10 mouse cellular contexts compared by ENCODE assay signal in genomic region chr5:135994335-135994724, GRCm38 (mm10). TPM values are rescaled to one million over a fixed set of nuclear protein-coding genes. Genes with fewer than 3 reads are reported as not detected.
DNase-seq lines count a peak whose midpoint lies in the region; ATAC-seq and TF ChIP-seq lines count a peak whose summit lies in the region.
"Had no signal": no experiment of that assay in that cellular context is flagged by ENCODE, and none has a peak within 500 bp of the region (broad histone marks: within the 10 kb centered on the region; RNA-seq: fewer than 3 reads in every experiment).

No protein-coding gene starts in this region.

- DNase-seq in heart, adult 11 months = no peak
- DNase-seq in liver, embryonic 14.5 days (ENCODE audit: low read depth in 3 of 3, low spot score in 3 of 3) = no peak
- no peak for DNase-seq in adrenal gland, postnatal 36 days
- no peak for DNase-seq in right cerebral cortex, postnatal 36 days (ENCODE audit: low spot score in 2 of 2)
- DNase-seq in cerebellum, adult 9-10 months = no peak

- ATAC-seq in heart, embryonic 13.5 days (ENCODE audit: extremely low read depth, insufficient number of reproducible peaks, low FRiP score, low TSS enrichment) = 0 out of 2 replicates have a peak, but pooled peaks have one; percentile 20
- peak; percentile 58 for ATAC-seq in forebrain, embryonic 13.5 days
- ATAC-seq in liver, embryonic 14.5 days (ENCODE audit: insufficient read depth) = no peak

- WGBS in heart, embryonic 13.5 days = 56% methylated on average over 8 of the region's 8 CpGs
- whole genome bisulfite sequencing in forebrain, embryonic 13.5 days = 63% methylated on average over 8 of the region's 8 CpGs
- 64% methylated on average over 8 of the region's 8 CpGs for WGBS in liver, embryonic 14.5 days (ENCODE audit: insufficient replicate concordance)

- TF ChIP-seq CTCF in E14TG2a.4 (conservative IDR thresholded peaks at IDR 0.05; ENCODE audit: low read length) = no peak
- TF ChIP-seq CTCF in liver, embryonic 14.5 days (IDR thresholded peaks at IDR 0.05; ENCODE audit: low read depth) = no peak

- H3K9me3 ChIP-seq in heart, embryonic 13.5 days = no peaks in the 10 kb centered on the region
- H3K9me3 ChIP-seq in E14TG2a.4 (ENCODE audit: low read length) = no peaks in the 10 kb centered on the region
- H3K9me3 ChIP-seq in forebrain, embryonic 13.5 days (replicated peaks) = no peaks in the 10 kb centered on the region
- no peaks in the 10 kb centered on the region for H3K9me3 ChIP-seq in liver, embryonic 14.5 days (ENCODE audit: control insufficient read depth, low read length)

- H3K36me3 ChIP-seq in heart, embryonic 13.5 days = peaks cover 33% of the 10 kb centered on the region
- H3K36me3 ChIP-seq in E14TG2a.4 (ENCODE audit: insufficient read depth, low read length) = peaks cover 34% of the 10 kb centered on the region
- H3K36me3 ChIP-seq in forebrain, embryonic 13.5 days (ENCODE audit: poor library complexity, severe bottlenecking) = peaks cover 29% of the 10 kb centered on the region
- no peaks in the 10 kb centered on the region for H3K36me3 ChIP-seq in liver, embryonic 14.5 days (replicated peaks; ENCODE audit: control insufficient read depth, insufficient read depth, low read depth)

- no peaks in the 10 kb centered on the region for H3K27me3 ChIP-seq in heart, embryonic 13.5 days (replicated peaks)
- H3K27me3 ChIP-seq in E14TG2a.4 (ENCODE audit: insufficient read depth, low read length) = no peaks in the 10 kb centered on the region; the same call in 1 of the 2 replicates
- no peaks in the 10 kb centered on the region for H3K27me3 ChIP-seq in forebrain, embryonic 13.5 days
- H3K27me3 ChIP-seq in liver, embryonic 14.5 days (ENCODE audit: control insufficient read depth, insufficient read depth, low read length) = no peaks in the 10 kb centered on the region

- peaks cover 13% of the 10 kb centered on the region for H3K4me1 ChIP-seq in heart, embryonic 13.5 days
- H3K4me1 ChIP-seq in E14TG2a.4 (replicated peaks; ENCODE audit: low read depth, low read length) = peaks cover 50% of the 10 kb centered on the region
- peaks cover 16% of the 10 kb centered on the region for H3K4me1 ChIP-seq in forebrain, embryonic 13.5 days
- peaks cover 0 to 6% of the 10 kb centered on the region in 2 experiments; a peak in 1 of 4 replicates for H3K4me1 ChIP-seq in liver, embryonic 14.5 days (replicated peaks; ENCODE audit: control insufficient read depth in 2 of 2, insufficient read depth in 2 of 2, low read length in 1 of 2)

- peak overlapping the region; percentile 84; the same call in 1 of the 2 replicates for H3K4me3 ChIP-seq in heart, embryonic 13.5 days
- H3K4me3 ChIP-seq in E14TG2a.4 (replicated peaks; ENCODE audit: low read length) = peak overlapping the region; percentile 89
- peak overlapping the region; percentile 77 for H3K4me3 ChIP-seq in forebrain, embryonic 13.5 days
- peak overlapping the region in 1 of 2 experiments; percentile 72; a peak in 2 of 4 replicates for H3K4me3 ChIP-seq in liver, embryonic 14.5 days (ENCODE audit: insufficient read depth in 1 of 2, low read depth in 2 of 2, low read length in 2 of 2)

- H3K4me2 ChIP-seq in heart, embryonic 13.5 days = peak overlapping the region; percentile 92; the same call in 1 of the 2 replicates
- H3K4me2 ChIP-seq in forebrain, embryonic 13.5 days = peak overlapping the region; percentile 82; the same call in 1 of the 2 replicates
- peak overlapping the region; percentile 92 for H3K4me2 ChIP-seq in liver, embryonic 14.5 days (ENCODE audit: low read depth)

- TF ChIP-seq EP300 in liver, embryonic 14.5 days (IDR thresholded peaks at IDR 0.05; ENCODE audit: low read depth) = no peak

- H3K9ac ChIP-seq in heart, embryonic 13.5 days = no peak overlapping the region
- no peak overlapping the region for H3K9ac ChIP-seq in forebrain, embryonic 13.5 days
- no peak overlapping the region; the same call in 1 of the 2 replicates for H3K9ac ChIP-seq in liver, embryonic 14.5 days (replicated peaks)

- no peak overlapping the region for H3K27ac ChIP-seq in heart, embryonic 13.5 days (replicated peaks)
- H3K27ac ChIP-seq in forebrain, embryonic 13.5 days = no peak overlapping the region
- no peak overlapping the region for H3K27ac ChIP-seq in liver, embryonic 14.5 days

RNA-seq across cellular contexts. Expression of gene Dtx2, which starts 0.3 kb away (rescaled TPM):
- polyA plus RNA-seq in heart, embryonic 13.5 days (2015; fragmentation: Nextera tagmentation; extraction: Ambion mirVana) = 23.0 and 23.9 TPM in 2 replicates
- polyA plus RNA-seq in forebrain, embryonic 13.5 days (2015; fragmentation: Nextera tagmentation; extraction: Ambion mirVana) = 25.5 and 27.2 TPM in 2 replicates
- polyA plus RNA-seq in liver, embryonic 14.5 days (2012; rRNA removed) = 3.4 and 5.0 TPM in 2 replicates
- 5.1 and 5.4 TPM in 2 replicates for polyA plus RNA-seq in liver, embryonic 14.5 days (2014; fragmentation: Nextera tagmentation; extraction: Ambion mirVana)
- total RNA-seq in adrenal gland, postnatal 36 days (2021) = 10 to 100 TPM; 13.3 to 17.1 TPM

RNA-seq across cellular contexts. Expression of gene Zp3, which starts 14.4 kb away (rescaled TPM):
- 0.11 TPM in 1 of 2 replicates, not detected in the other for polyA plus RNA-seq in heart, embryonic 13.5 days (2015; fragmentation: Nextera tagmentation; extraction: Ambion mirVana)
- polyA plus RNA-seq in forebrain, embryonic 13.5 days (2015; fragmentation: Nextera tagmentation; extraction: Ambion mirVana) = not detected in 2 replicates
- 0.03 TPM in 1 of 2 replicates, not detected in the other for polyA plus RNA-seq in liver, embryonic 14.5 days (2012; rRNA removed)
- polyA plus RNA-seq in liver, embryonic 14.5 days (2014; fragmentation: Nextera tagmentation; extraction: Ambion mirVana) = not detected in 2 replicates
- not detected for total RNA-seq in adrenal gland, postnatal 36 days (2021)
- total RNA-seq: adrenal gland, adult 2 months; heart, postnatal 25 days had no signal
- polyA plus RNA-seq: adrenal gland, adult 2 months had no signal

RNA-seq across cellular contexts. Expression of gene Ssc4d, which starts 20.0 kb away (rescaled TPM):
- 1.0 and 1.1 TPM in 2 replicates for polyA plus RNA-seq in heart, embryonic 13.5 days (2015; fragmentation: Nextera tagmentation; extraction: Ambion mirVana)
- 0.48 TPM in 2 replicates for polyA plus RNA-seq in forebrain, embryonic 13.5 days (2015; fragmentation: Nextera tagmentation; extraction: Ambion mirVana)
- 2.3 and 2.8 TPM in 2 replicates for polyA plus RNA-seq in liver, embryonic 14.5 days (2012; rRNA removed)
- 1.5 and 2.1 TPM in 2 replicates for polyA plus RNA-seq in liver, embryonic 14.5 days (2014; fragmentation: Nextera tagmentation; extraction: Ambion mirVana)
- total RNA-seq in adrenal gland, postnatal 36 days (2021) = 1 to 10 TPM; 2.3 to 3.3 TPM

RNA-seq across cellular contexts. Expression of gene Upk3b, which starts 44.0 kb away (rescaled TPM):
- polyA plus RNA-seq in heart, embryonic 13.5 days (2015; fragmentation: Nextera tagmentation; extraction: Ambion mirVana) = 41.2 and 54.6 TPM in 2 replicates
- polyA plus RNA-seq in forebrain, embryonic 13.5 days (2015; fragmentation: Nextera tagmentation; extraction: Ambion mirVana) = not detected in 2 replicates
- 2.0 and 2.5 TPM in 2 replicates for polyA plus RNA-seq in liver, embryonic 14.5 days (2012; rRNA removed)
- polyA plus RNA-seq in liver, embryonic 14.5 days (2014; fragmentation: Nextera tagmentation; extraction: Ambion mirVana) = 2.1 and 2.4 TPM in 2 replicates
- 1 to 10 TPM; 5.3 to 6.8 TPM for total RNA-seq in adrenal gland, postnatal 36 days (2021)

RNA-seq across cellular contexts. Expression of gene Ywhag, which starts 59.9 kb away (rescaled TPM):
- polyA plus RNA-seq in heart, embryonic 13.5 days (2015; fragmentation: Nextera tagmentation; extraction: Ambion mirVana) = 157 and 163 TPM in 2 replicates
- 424 and 485 TPM in 2 replicates for polyA plus RNA-seq in forebrain, embryonic 13.5 days (2015; fragmentation: Nextera tagmentation; extraction: Ambion mirVana)
- 21.7 and 25.9 TPM in 2 replicates for polyA plus RNA-seq in liver, embryonic 14.5 days (2012; rRNA removed)
- polyA plus RNA-seq in liver, embryonic 14.5 days (2014; fragmentation: Nextera tagmentation; extraction: Ambion mirVana) = 26.3 and 30.1 TPM in 2 replicates
- 100 to 1,000 TPM; 499 to 690 TPM for total RNA-seq in adrenal gland, postnatal 36 days (2021)
